Mouse (Mus musculus) stomach, postnatal 0 days (tissue): ENCODE data around the gene Nepro. TPM values are rescaled to one million over a fixed set of nuclear protein-coding genes. Genes with fewer than 3 reads are reported as not detected.

Experiments used
- ATAC-seq: fragments of 200-750 bp; cut with Nextera tagmentation; 2 replicates; pipeline ENCODE4 v1.8.0; 2017; ENCODE audit not compliant: low FRiP score, low TSS enrichment
- DNase-seq: peaks from one replicate; pipeline ENCODE4 v3.0.0-alpha.2; 2016; ENCODE audit warnings: low spot score
- H3K27ac ChIP-seq: fragments of 300-500 bp; sonication (generic); replicated peaks from 2 replicates; pipeline ENCODE4 v1.5.1; 2014; ENCODE audit warnings: mild to moderate bottlenecking, control low read depth
- H3K27me3 ChIP-seq: fragments of 300-500 bp; sonication (generic); 2 replicates; pipeline ENCODE4 v1.6.1; 2014; ENCODE audit warnings: low read length; ENCODE audit not compliant: control insufficient read depth, insufficient read depth
- H3K36me3 ChIP-seq: fragments of 300-500 bp; sonication (generic); 2 replicates; pipeline ENCODE4 v1.6.1; 2014; ENCODE audit warnings: low read length, mixed read lengths; ENCODE audit not compliant: control insufficient read depth, insufficient read depth
- H3K4me1 ChIP-seq: fragments of 300-500 bp; sonication (generic); replicated peaks from 2 replicates; pipeline ENCODE4 v1.6.1; 2014; ENCODE audit warnings: antibody characterized with exemption; ENCODE audit not compliant: control insufficient read depth, insufficient read depth
- H3K4me2 ChIP-seq: fragments of 300-500 bp; sonication (generic); replicated peaks from 2 replicates; pipeline ENCODE4 v1.6.1; 2014; ENCODE audit warnings: low read depth, mild to moderate bottlenecking, control low read depth, moderate library complexity
- H3K4me3 ChIP-seq: fragments of 300-500 bp; sonication (generic); 2 replicates; pipeline ENCODE4 v1.5.1; 2014; ENCODE audit warnings: low read depth, low read length, control low read depth
- H3K9ac ChIP-seq: fragments of 300-500 bp; sonication (generic); 2 replicates; pipeline ENCODE4 v1.6.1; 2014; ENCODE audit warnings: mild to moderate bottlenecking, low read length, control low read depth, mixed read lengths
- H3K9me3 ChIP-seq: fragments of 300-500 bp; sonication (generic); 2 replicates; pipeline ENCODE4 v1.6.1; 2016; ENCODE audit warnings: low read length; ENCODE audit not compliant: control insufficient read depth
- CTCF ChIP-seq: IDR thresholded peaks from 2 replicates; pipeline ENCODE4 v1.5.1; 2016; ENCODE audit warnings: antibody characterized with exemption, low read depth, mild to moderate bottlenecking, moderate library complexity
- EP300 ChIP-seq: optimal IDR thresholded peaks from 2 replicates; pipeline ENCODE3; 2016; ENCODE audit warnings: antibody characterized with exemption
- WGBS: fragments of 180-500 bp; shearing (Covaris S2); extraction: QIAGEN DNeasy Blood & Tissue Kit; methylation state at CpG from one replicate; pipeline ENCODE4 v1.1.7; 2014; 5-methylcytosine and 5-hydroxymethylcytosine counted together
- polyA plus RNA-seq: library from polyadenylated mRNA; unstranded; fragments of >200 nt; fragmentation: Nextera tagmentation; extraction: Ambion mirVana; gene quantifications from 2 replicates; pipeline ENCODE4 v1.2.1, GENCODE M21; 2015

Nepro gene
- polyA plus RNA-seq, 1 experiment from 2014 or later = 2.8 TPM

DNA sequence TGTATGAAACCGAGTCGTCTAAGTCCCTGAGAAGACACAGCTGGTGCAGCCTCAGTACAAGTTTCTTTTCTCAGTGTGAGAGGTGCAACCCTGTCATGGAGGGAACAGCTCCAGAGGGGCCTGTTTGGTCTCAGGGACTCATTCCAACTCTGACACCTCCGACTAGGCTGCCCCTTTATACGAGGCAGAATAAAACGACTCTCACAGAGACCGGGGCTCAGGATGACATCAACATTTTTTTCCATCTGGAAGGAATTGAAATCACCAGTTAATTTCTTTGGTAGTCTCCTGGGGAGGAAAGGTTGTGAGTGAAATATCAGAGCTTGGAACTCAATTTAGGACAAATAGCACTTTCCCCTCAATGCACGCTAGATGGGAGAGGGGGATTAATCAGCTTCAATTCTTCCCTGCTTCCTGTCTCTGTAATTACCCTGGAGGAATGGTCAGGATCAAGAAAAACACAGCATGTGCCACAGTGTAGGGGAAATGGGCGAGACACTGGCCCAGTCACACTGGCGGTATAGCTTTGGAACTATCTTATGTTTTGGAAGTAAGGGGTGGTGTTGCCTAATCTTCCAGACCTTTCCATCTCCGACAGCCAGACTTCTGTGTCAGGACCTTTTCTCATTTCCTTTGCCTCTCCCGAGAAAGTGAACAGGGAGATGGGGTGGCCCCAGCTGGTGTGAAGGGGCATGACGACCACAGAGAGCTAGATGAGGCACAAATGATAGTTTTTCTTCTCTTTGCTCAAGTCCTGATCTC is 28.1 kb upstream of the Nepro start:
- DNase-seq (no peak), ATAC-seq (peak; percentile 76; the same call in 1 of the 2 replicates)
- peak overlapping the region; percentile 31 for H3K27ac ChIP-seq
- H3K4me3 ChIP-seq = no peak overlapping the region
- WGBS = 31% methylated on average over 12 of the region's 12 CpGs
- H3K9me3 ChIP-seq = no peaks in the 10 kb centered on the region
- no peak overlapping the region for H3K4me2 ChIP-seq
- H3K9ac ChIP-seq = no peak overlapping the region
- no peaks in the 10 kb centered on the region for H3K27me3 ChIP-seq
- H3K36me3 ChIP-seq = no peaks in the 10 kb centered on the region
- peaks cover 3% of the 10 kb centered on the region; the same call in 1 of the 2 replicates for H3K4me1 ChIP-seq
- TF ChIP-seq CTCF (no peak; the same call in 1 of the 2 replicates), EP300 (no peak)

GRCm38 (mm10) chr16:44697473-44698205 is 26.5 kb upstream of the Nepro start:
- H3K4me2 ChIP-seq = no peak overlapping the region
- H3K4me1 ChIP-seq = peaks cover 3% of the 10 kb centered on the region; the same call in 1 of the 2 replicates
- peak; percentile 44; the same call in 1 of the 2 replicates for ATAC-seq
- no peak overlapping the region for H3K9ac ChIP-seq
- 35% methylated on average over 5 of the region's 5 CpGs for WGBS
- no peaks in the 10 kb centered on the region for H3K27me3 ChIP-seq
- TF ChIP-seq CTCF (no peak), EP300 (no peak)
- H3K4me3 ChIP-seq = no peak overlapping the region
- H3K9me3 ChIP-seq = no peaks in the 10 kb centered on the region
- no peak for DNase-seq
- H3K36me3 ChIP-seq = no peaks in the 10 kb centered on the region
- peak overlapping the region; percentile 53; the same call in 1 of the 2 replicates for H3K27ac ChIP-seq

GRCm38 (mm10) chr16:44701155-44701554 is 22.9 kb upstream of the Nepro start:
- Histone ChIP-seq H3K4me3 (no peak overlapping the region), H3K27me3 (no peaks in the 10 kb centered on the region), H3K36me3 (no peaks in the 10 kb centered on the region), H3K9ac (no peak overlapping the region), H3K4me1 (peaks cover 3% of the 10 kb centered on the region; the same call in 1 of the 2 replicates), H3K9me3 (no peaks in the 10 kb centered on the region), H3K27ac (no peak overlapping the region), H3K4me2 (no peak overlapping the region)
- WGBS = 93% methylated on average over 3 of the region's 3 CpGs
- TF ChIP-seq EP300 = no peak
- no peak for TF ChIP-seq CTCF
- no peak for ATAC-seq
- no peak for DNase-seq

DNA sequence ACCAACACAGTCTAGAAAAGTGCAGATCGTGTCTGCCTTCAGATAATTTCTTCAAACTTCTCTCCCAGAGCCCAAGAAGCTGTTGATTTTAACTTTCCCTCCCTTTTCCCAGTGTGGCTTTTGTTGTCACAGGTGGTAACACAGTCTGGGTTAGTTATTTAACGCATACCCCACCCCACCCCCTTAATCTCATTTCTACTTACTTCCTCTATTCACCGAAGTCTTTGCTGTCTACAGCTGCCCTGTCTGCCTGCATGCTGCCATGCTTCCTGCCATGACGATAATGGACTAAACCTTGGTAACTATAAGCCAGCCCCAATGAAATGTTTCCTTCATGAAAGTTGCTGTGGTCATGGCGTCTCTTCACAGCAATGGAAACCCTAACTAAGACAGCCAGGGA is 21.8 kb upstream of the Nepro start:
- H3K27ac ChIP-seq = peak overlapping the region; percentile 35; the same call in 1 of the 2 replicates
- DNase-seq = no peak
- 52% methylated on average over 5 of the region's 5 CpGs for WGBS
- no peak overlapping the region for H3K4me3 ChIP-seq
- no peak overlapping the region for H3K9ac ChIP-seq
- H3K9me3 ChIP-seq = no peaks in the 10 kb centered on the region
- peak; percentile 51 for ATAC-seq
- no peak overlapping the region for H3K4me2 ChIP-seq
- H3K36me3 ChIP-seq = no peaks in the 10 kb centered on the region
- TF ChIP-seq CTCF (no peak), EP300 (no peak)
- H3K4me1 ChIP-seq = peaks cover 3% of the 10 kb centered on the region; the same call in 1 of the 2 replicates
- H3K27me3 ChIP-seq = no peaks in the 10 kb centered on the region

DNA sequence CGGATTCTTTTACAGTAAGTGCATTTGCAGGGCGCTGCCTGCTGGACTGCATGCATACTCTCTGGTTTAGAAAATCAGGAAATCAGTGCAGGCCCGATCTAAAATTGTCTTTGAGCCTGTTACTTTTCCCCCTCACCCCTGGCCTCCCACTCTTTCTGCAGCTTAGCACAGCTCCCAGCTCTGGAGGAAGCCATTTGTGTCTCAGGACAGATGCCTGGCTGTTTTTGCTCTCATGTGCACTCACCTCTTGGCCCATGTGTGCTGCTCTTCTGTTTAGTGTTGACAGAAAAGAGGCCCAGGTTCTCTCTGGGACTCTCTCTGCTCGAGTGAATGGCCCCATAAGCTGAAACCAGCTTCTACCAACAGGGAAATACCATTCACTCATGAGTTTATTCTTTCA is 20.6 kb upstream of the Nepro start:
- no peaks in the 10 kb centered on the region for H3K27me3 ChIP-seq
- no peaks in the 10 kb centered on the region for H3K36me3 ChIP-seq
- ATAC-seq = no peak
- WGBS = 19% methylated on average over 4 of the region's 4 CpGs
- 0 out of 2 replicates have a peak overlapping the region, but pooled peaks have one; percentile 31 for H3K27ac ChIP-seq
- H3K9me3 ChIP-seq = no peaks in the 10 kb centered on the region
- no peak overlapping the region for H3K4me2 ChIP-seq
- H3K9ac ChIP-seq = no peak overlapping the region
- peaks cover 2% of the 10 kb centered on the region; the same call in 1 of the 2 replicates for H3K4me1 ChIP-seq
- H3K4me3 ChIP-seq = no peak overlapping the region
- DNase-seq = no peak
- TF ChIP-seq EP300 (no peak), CTCF (no peak; the same call in 1 of the 2 replicates)
